Mouse (Mus musculus) kidney, adult 2 months (tissue): ENCODE data around the gene S100a5. TPM values are rescaled to one million over a fixed set of nuclear protein-coding genes. Genes with fewer than 3 reads are reported as not detected.
A peak's percentile ranks its signal among the peaks of the same experiment; 100 is the strongest.

ENCODE experiments used
- DNase-seq: peaks from one replicate; pipeline ENCODE4 v3.0.0; 2021
- H3K27ac ChIP-seq: fragments of 200-500 bp; 2 replicates; pipeline ENCODE4 v1.5.1; 2012; ENCODE audit warnings: low read depth, low read length, control low read depth, inconsistent platforms; ENCODE audit not compliant: insufficient read depth
- H3K27me3 ChIP-seq: fragments of 200-500 bp; replicated peaks from 2 replicates; pipeline ENCODE4 v1.6.1; 2012; ENCODE audit warnings: mild to moderate bottlenecking, moderate library complexity, low read length, inconsistent platforms; ENCODE audit not compliant: control insufficient read depth, insufficient read depth
- H3K36me3 ChIP-seq: fragments of 200-500 bp; 2 replicates; pipeline ENCODE4 v1.6.1; 2012; ENCODE audit warnings: mild to moderate bottlenecking, moderate library complexity, low read length, inconsistent platforms; ENCODE audit not compliant: control insufficient read depth, insufficient read depth
- H3K4me1 ChIP-seq: fragments of 200-500 bp; 2 replicates; pipeline ENCODE4 v1.6.1; 2011; ENCODE audit warnings: low read length; ENCODE audit not compliant: control insufficient read depth, insufficient read depth
- H3K4me3 ChIP-seq: fragments of 200-500 bp; 2 replicates; pipeline ENCODE4 v1.5.1; 2011; ENCODE audit warnings: mild to moderate bottlenecking, low read depth, low read length, control low read depth; ENCODE audit not compliant: insufficient read depth
- CTCF ChIP-seq: fragments of 200-500 bp; conservative IDR thresholded peaks from 2 replicates; pipeline ENCODE4 v1.5.1; 2011; ENCODE audit warnings: low read depth, mild to moderate bottlenecking, control low read depth, low read length, moderate library complexity, mixed read lengths; ENCODE audit not compliant: insufficient read depth, insufficient read length
- POLR2A ChIP-seq: fragments of 200-500 bp; IDR thresholded peaks from one replicate; pipeline ENCODE4 v1.6.1; 2011; ENCODE audit warnings: low read depth, low read length, control low read depth
- WGBS: fragments of 180-500 bp; shearing (Covaris S2); methylation state at CpG from one replicate; pipeline ENCODE4 v1.1.7; 2018; 5-methylcytosine and 5-hydroxymethylcytosine counted together
- polyA plus RNA-seq: library from polyadenylated mRNA; depleted of rRNA; stranded (reverse); fragments of >200 nt; gene quantifications from 2 replicates; pipeline ENCODE4 v1.2.3, GENCODE M21; 2012; rRNA removed

The S100a5 gene
- polyA plus RNA-seq, 1 experiment, result not detected

DNA sequence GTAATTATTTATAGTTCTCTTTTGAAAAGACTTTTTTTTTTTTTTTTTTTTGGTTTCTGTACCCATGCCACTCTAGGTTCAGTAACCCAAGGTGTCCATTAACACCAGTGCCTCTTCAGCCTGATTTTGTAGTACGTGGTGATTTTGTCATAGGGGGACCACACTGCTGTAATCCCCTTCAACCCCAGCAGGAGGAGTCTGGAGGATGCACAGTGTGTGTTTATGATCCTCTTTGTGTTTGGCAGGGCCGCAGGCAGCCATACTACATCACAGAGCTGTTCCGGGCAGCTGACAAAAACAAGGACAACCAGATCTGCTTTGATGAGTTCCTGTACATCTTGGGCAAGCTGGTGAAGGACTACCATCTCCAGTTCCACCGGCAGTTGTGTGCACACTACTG is 49.1 kb downstream of the S100a5 start:
- H3K27ac ChIP-seq, result no peak overlapping the region
- DNase-seq, result no peak
- H3K27me3 ChIP-seq, result no peaks in the 10 kb centered on the region
- 75% methylated on average over 4 of the region's 4 CpGs for WGBS
- no peaks in the 10 kb centered on the region for H3K36me3 ChIP-seq
- H3K4me1 ChIP-seq, result no peaks in the 10 kb centered on the region
- no peak overlapping the region for H3K4me3 ChIP-seq
- TF ChIP-seq CTCF (0 out of 2 replicates have a peak, but pooled peaks have one; percentile 7), POLR2A (no peak)

DNA sequence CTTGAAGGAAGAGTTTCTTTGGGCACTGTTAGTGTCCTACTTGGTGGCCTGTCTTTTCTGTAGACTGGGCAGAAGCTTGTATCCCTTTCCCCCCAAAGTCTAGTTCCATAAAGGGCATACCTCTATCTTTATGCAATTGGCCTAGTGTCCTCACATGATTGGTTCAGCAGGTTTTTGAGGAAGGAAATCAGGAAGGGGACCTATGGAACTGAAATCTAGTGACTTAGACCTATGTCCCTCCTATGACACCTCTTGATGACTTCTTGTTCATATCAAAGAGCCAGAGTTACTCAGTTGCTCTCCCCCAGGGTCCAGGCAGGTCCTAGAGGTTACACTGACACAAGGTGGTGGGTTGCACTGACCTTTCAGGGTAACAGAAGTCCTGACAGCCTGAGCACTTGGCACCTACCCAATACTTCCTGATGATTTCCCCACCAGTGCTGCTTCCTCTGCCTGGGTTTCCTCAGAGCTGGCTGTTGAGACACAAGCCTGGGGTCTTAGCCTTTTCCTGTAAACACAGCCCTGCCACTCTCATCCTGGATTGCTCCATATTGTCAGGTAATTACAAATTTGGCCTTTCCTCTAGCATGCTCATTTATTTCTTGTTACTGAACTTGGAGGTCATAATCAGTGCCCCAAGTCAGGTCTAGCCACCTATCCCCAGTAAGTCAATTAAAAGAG is 51.2 kb downstream of the S100a5 start:
- Histone ChIP-seq H3K27me3 (no peaks in the 10 kb centered on the region), H3K4me1 (no peaks in the 10 kb centered on the region), H3K36me3 (no peaks in the 10 kb centered on the region), H3K27ac (no peak overlapping the region), H3K4me3 (no peak overlapping the region)
- TF ChIP-seq CTCF (no peak), POLR2A (no peak)
- DNase-seq, result no peak

Other genes starting within 250 kb of the S100a5 start
- 12.9 and 16.2 TPM in 2 replicates for gene Slc27a3, start 218.6 kb upstream of the S100a5 start, polyA plus RNA-seq
- 22.9 and 23.6 TPM in 2 replicates for gene Ints3, start 174.9 kb upstream of the S100a5 start, polyA plus RNA-seq
- gene Npr1, start 142.7 kb upstream of the S100a5 start, polyA plus RNA-seq, result 51.4 and 55.4 TPM in 2 replicates
- 19.4 and 22.8 TPM in 2 replicates for gene Ilf2, start 132.4 kb upstream of the S100a5 start, polyA plus RNA-seq
- gene Snapin, start 117.5 kb upstream of the S100a5 start, polyA plus RNA-seq, result 20.7 and 25.3 TPM in 2 replicates
- gene Chtop, start 99.0 kb upstream of the S100a5 start, polyA plus RNA-seq, result 26.6 and 36.6 TPM in 2 replicates
- 625 and 771 TPM in 2 replicates for gene S100a1, start 94.1 kb upstream of the S100a5 start, polyA plus RNA-seq
- 64.7 and 65.4 TPM in 2 replicates for gene S100a13, start 94.1 kb upstream of the S100a5 start, polyA plus RNA-seq
- 0.45 and 0.61 TPM in 2 replicates for gene S100a14, start 81.7 kb upstream of the S100a5 start, polyA plus RNA-seq
- 124 and 140 TPM in 2 replicates for gene S100a16, start 71.3 kb upstream of the S100a5 start, polyA plus RNA-seq
- gene S100a3, start 47.9 kb upstream of the S100a5 start, polyA plus RNA-seq, result 0.23 and 0.34 TPM in 2 replicates
- gene S100a2, start 18.3 kb upstream of the S100a5 start, polyA plus RNA-seq, result not detected in 2 replicates
- gene Gm42674, start 6.6 kb upstream of the S100a5 start, polyA plus RNA-seq, result not detected in 2 replicates
- gene S100a4, start 4.8 kb upstream of the S100a5 start, polyA plus RNA-seq, result 10.3 and 16.9 TPM in 2 replicates
- gene S100a6, start 4.4 kb downstream of the S100a5 start, polyA plus RNA-seq, result 95.8 and 129 TPM in 2 replicates
- 0.11 and 0.27 TPM in 2 replicates for gene S100a7a, start 45.5 kb downstream of the S100a5 start, polyA plus RNA-seq
- gene S100a8, start 60.5 kb downstream of the S100a5 start, polyA plus RNA-seq, result 0.26 and 1.2 TPM in 2 replicates
- gene S100a9, start 87.2 kb downstream of the S100a5 start, polyA plus RNA-seq, result 0.39 and 1.4 TPM in 2 replicates
- gene Pglyrp4, start 118.4 kb downstream of the S100a5 start, polyA plus RNA-seq, result not detected in 2 replicates
- gene Gm5849, start 169.4 kb downstream of the S100a5 start, polyA plus RNA-seq, result not detected in 2 replicates